Mouse (Mus musculus) lung, postnatal 0 days (tissue): ENCODE data around the gene Cdc42ep1.

Experiments
- CTCF ChIP-seq: IDR thresholded peaks from 2 replicates; pipeline ENCODE4 v1.5.1; 2016; ENCODE audit warnings: antibody characterized with exemption, mild to moderate bottlenecking
- EP300 ChIP-seq: IDR thresholded peaks from 2 replicates; pipeline ENCODE4 v1.6.1; 2016; ENCODE audit warnings: antibody characterized with exemption, mild to moderate bottlenecking, control low read depth

DNA sequence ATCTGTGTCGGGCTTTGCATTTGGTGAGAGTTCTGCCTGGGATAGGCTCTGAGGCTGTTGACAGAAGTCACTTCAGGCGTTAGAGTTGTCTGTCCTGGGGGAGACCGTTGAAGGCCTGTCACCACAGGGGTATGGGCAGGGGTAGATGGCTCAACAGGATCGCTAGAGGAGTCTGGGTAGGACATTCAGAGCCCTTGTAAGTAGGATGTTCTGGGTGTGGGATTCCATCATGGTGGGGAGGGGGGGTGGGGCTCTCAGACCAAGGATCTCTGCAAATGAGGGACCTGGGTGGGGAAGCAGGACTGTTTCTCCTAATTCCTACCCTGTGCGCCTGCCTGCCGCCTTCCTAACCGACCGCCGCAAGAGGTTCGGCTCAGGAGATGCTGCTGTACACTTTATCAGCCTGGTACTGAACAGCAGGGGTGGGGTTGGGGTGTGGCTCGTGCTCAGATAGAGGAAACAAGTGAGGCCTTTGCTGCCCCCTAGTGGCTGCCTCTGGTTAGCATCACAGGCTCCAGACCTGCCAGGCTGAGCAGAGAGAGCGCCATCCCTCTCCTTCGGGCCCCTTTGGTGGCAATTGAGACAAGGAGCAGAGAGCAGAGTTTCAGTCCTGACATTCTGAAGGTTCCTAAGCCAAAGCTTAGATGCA lies 9.2 kb downstream of the Cdc42ep1 start:
- TF ChIP-seq CTCF, result peak; percentile 96
- no peak for TF ChIP-seq EP300
